Mouse (Mus musculus) left cerebral cortex, adult 8-10 months (tissue): ENCODE data around the gene Myh3. TPM values are rescaled to one million over a fixed set of nuclear protein-coding genes. Genes with fewer than 3 reads are reported as not detected.
"Not testable (repeated sequence)": the region's sequence is repeated elsewhere in the genome, so short reads cannot be mapped to it uniquely, and the experiment has no call there.

Source experiments
- DNase-seq, 2 experiments: peaks; one replicate each; pipeline ENCODE4 v3.0.0; 2022; ENCODE audit warnings: low spot score in 2 of 2
- total RNA-seq, 4 experiments: library from RNA; stranded (reverse); gene quantifications; 2 replicates each; pipeline ENCODE4 v1.2.4; 2022

The Myh3 gene
- total RNA-seq, 4 experiments from 2014 or later = 3.4 to 6.9 (median 5.3) TPM

DNA sequence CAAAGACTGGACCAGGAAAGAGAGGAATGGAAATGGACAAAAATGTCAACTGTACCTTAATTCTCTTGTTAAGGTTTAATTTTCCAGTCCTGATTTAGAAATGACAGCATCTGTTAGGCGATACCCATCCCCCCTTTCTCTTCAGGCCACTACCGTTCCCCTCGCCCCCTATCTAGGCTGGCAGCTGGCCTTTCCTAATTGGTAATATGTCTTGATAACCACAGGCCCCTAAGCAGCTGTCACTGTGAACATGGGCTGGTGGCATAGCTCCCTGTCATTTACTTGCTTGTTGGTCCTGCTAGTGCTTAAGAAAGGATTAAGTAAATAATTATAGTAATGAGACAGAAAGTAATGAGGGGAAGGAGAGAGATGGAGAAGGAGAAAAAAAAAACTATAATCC, 665 bp upstream of the Myh3 start:
- no peak for DNase-seq

DNA sequence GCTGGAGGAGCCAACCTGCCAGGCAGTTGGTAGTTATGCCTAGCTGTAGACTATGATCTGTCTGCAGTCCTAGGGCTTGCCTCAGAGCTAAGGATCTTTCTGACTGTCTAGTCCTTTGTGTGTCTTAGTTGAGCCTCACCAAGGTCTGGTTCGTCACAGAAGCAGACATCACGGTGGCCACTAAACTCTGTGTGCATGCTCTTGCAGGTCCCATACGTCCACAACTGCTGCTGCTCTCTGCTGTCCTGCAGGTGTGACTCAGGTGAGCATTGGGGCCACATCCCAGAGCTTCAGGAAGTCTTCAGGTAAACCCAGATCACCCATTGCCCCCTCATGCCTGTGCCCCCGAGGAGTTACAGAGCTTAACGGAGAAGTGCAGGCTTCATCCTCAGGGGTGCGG, 788 bp downstream of the Myh3 start:
- no peak for DNase-seq

- DNase-seq = no peak
Measured at GRCm38 (mm10) chr11:67079740-67080139, 1.6 kb downstream of the Myh3 start.

GRCm38 (mm10) chr11:67080168-67080567, 2.1 kb downstream of the Myh3 start:
- no peak for DNase-seq

- no peak for DNase-seq
Measured at GRCm38 (mm10) chr11:67081125-67081649, 3.1 kb downstream of the Myh3 start.

DNA sequence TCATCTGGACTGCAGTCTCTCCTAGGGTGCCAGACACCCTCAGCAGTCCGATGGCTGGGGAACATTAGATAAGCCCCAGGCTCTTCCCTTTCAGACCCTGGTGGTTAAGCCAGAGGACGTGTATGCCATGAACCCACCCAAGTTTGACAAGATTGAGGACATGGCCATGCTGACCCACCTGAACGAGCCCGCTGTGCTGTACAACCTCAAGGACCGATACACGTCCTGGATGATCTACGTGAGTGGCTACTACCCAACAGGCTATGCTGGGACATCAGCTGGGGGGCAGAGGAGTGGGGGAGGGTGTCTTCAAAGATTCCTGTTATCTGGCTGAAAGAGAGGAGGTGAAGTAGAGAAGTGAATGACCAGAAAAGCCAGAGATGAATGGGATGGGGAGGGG, 4.1 kb downstream of the Myh3 start:
- DNase-seq = no peak

DNA sequence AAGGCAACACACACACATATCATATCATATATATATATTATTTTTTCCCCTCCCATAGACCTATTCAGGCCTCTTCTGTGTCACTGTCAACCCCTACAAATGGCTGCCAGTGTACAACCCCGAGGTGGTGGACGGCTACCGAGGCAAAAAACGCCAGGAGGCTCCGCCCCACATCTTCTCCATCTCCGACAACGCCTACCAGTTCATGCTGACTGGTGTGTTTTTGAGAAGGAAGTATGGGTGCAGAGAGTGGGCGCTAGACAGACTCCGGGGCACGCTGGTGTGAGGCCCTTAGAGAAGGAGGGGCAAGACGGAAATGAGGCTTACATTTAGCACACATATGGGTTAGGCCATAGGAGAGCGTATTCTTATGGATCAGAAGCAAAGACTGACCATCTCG, 4.7 kb downstream of the Myh3 start:
- no peak for DNase-seq

DNA sequence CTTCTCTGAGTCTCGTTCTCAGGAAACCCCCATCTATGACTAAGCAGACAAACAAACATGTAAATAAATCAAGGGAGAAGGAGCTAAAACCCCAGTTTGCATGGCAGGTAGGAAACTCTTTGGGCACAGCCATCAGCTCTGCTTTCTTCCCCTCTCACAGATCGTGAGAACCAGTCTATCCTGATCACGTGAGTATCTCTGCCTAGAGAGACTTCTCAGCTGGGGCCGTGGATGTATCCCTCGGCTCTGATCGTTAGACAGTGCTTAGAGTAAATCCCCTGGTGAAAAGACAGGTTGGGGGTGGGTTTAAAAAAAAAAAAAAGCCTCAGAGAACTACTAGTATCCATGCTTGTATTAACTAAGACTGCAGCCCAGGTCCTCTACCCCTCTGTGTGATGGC, 5.1 kb downstream of the Myh3 start:
- DNase-seq = no peak

- DNase-seq = no peak
Measured at GRCm38 (mm10) chr11:67083712-67084340, 5.7 kb downstream of the Myh3 start.

- peak in 1 of 2 experiments; percentile 41 for DNase-seq
Measured at GRCm38 (mm10) chr11:67085489-67085888, 7.4 kb downstream of the Myh3 start.

GRCm38 (mm10) chr11:67086467-67087164, 8.5 kb downstream of the Myh3 start:
- DNase-seq = no peak

DNA sequence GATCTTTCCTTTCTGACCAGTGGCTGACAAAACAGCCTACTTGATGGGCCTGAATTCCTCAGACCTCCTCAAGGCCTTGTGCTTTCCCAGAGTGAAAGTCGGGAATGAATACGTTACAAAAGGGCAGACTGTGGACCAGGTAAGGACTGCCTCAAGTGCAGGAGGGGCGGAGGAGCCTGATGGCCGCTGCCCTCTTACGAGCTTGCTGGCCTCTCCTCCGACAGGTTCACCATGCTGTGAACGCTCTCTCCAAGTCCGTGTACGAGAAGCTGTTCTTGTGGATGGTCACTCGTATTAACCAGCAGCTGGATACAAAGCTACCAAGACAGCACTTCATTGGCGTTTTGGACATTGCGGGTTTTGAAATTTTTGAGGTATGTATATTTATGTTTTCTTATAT, 9.1 kb downstream of the Myh3 start:
- no peak for DNase-seq

GRCm38 (mm10) chr11:67092354-67092753, 14.3 kb downstream of the Myh3 start:
- not testable (repeated sequence) for DNase-seq

DNA sequence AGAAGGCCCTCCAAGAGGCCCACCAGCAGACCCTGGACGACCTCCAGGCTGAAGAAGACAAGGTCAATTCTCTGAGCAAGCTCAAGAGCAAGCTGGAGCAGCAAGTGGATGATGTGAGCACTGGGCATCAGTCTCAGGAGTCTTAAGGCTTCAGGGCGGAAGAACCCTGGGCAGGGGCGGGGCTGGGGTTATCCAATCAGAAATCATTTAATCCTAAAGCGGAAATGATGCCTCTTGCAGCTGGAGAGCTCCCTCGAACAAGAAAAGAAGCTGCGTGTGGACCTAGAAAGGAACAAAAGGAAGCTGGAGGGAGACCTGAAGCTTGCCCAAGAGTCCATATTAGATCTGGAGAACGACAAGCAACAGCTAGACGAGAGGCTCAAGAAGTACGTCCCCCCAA, 15.1 kb downstream of the Myh3 start:
- no peak for DNase-seq

- DNase-seq = no peak
Measured at GRCm38 (mm10) chr11:67093652-67094051, 15.6 kb downstream of the Myh3 start.

DNA sequence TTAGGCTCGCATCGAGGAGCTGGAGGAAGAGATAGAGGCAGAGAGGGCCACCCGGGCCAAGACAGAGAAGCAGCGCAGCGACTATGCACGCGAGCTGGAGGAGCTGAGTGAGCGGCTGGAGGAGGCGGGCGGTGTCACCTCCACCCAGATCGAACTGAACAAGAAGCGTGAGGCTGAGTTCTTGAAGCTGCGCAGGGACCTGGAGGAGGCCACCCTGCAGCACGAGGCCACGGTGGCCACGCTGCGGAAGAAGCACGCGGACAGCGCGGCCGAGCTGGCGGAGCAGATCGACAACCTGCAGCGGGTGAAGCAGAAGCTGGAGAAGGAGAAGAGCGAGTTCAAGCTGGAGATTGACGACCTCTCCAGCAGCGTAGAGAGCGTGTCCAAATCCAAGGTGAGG, 16.4 kb downstream of the Myh3 start:
- DNase-seq = no peak

DNA sequence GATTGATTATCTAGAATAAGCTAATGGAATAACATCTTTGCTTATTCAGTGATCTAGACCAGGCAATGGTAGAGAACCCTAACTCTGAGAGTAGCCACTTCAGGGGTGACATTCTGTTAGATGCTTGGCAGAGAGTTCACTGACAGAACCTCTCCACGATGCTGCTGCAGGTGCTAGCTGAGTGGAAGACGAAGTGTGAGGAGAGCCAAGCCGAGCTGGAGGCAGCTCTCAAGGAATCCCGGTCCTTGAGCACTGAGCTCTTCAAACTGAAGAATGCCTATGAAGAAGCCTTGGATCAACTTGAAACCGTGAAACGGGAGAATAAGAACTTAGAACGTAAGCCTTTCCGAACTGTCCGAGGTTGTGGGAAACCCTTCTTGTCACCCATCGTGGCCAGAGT, 19.6 kb downstream of the Myh3 start:
- no peak for DNase-seq

GRCm38 (mm10) chr11:67098427-67098826, 20.3 kb downstream of the Myh3 start:
- peak in 1 of 2 experiments; percentile 71 for DNase-seq

- DNase-seq = no peak
Measured at GRCm38 (mm10) chr11:67099241-67099640, 21.1 kb downstream of the Myh3 start.

DNA sequence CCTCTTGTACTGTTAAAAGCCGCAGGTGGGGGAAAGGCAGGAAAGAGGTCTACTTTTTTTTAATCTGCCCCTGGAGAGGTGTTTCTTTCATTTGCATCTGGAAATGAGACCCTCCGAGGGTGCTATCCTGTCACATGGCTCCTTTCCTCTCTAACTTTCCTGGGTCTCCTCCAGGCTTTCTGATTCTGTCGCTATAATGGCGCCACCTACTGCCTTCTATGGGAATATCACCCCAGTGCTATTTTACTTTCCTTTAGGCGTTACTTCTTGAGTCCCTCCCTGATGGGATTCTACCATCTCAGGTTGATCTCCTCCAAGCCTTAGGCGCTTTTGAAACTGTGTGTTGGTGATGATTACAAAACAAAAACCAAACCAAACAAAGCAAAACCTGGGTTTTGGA, 22.1 kb downstream of the Myh3 start:
- DNase-seq = no peak

GRCm38 (mm10) chr11:67101713-67102112, 23.6 kb downstream of the Myh3 start:
- DNase-seq = no peak

DNA sequence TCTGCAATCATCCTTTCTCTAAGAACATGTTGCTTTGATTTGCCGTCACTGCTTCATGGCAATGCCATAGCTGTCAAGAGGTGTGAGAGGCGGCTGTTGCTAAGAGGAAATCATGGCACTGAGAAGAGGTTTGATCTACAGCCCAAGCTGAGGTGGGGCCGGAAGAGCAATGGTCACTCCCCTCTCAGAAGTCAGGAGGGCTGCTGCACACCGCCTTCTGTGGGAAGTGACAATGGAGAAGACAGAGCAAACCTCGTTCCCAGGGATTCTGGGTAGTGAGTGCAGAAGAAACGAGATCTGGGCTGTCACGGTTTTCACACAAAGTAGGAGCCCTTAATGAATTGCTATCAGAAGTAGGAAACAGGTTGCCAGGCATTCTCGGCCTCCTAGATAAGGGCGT, 25.2 kb downstream of the Myh3 start:
- DNase-seq = no peak

- no peak for DNase-seq
Measured at GRCm38 (mm10) chr11:67104242-67104641, 26.1 kb downstream of the Myh3 start.
